Mouse (Mus musculus) frontal cortex, adult (tissue): ENCODE data around the gene Elavl3.
A peak's percentile ranks its signal among the peaks of the same experiment; 100 is the strongest.

Experiments
- ATAC-seq: cut with Nextera tagmentation; 2 replicates; pipeline ENCODE4 v1.9.2; 2017; ENCODE audit warnings: mild to moderate bottlenecking, moderate library complexity, mixed read lengths; ENCODE audit not compliant: low TSS enrichment

Gene Elavl3

GRCm38 (mm10) chr9:22004546-22004945 is 47.3 kb downstream of the Elavl3 start:
- ATAC-seq: no peak

DNA sequence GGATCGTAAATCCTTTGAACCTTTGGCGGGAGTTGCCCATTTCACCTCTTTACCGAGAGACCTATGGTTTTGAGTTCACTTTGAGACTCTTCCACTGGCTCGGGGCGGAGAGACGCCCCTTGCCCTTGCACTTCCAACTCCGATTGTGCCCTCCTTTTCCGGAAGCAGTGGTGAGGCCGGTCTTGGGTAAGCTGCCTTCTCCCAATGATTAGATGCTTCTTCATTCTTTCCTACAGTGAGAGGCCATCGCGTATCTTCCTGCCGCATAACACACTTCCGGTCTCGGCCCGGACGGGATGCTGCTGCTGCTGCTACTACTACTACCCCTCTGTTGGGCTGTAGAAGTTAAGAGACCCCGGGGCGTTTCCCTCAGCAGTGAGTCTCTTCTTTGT is 48.7 kb downstream of the Elavl3 start:
- ATAC-seq: peak; percentile 35

DNA sequence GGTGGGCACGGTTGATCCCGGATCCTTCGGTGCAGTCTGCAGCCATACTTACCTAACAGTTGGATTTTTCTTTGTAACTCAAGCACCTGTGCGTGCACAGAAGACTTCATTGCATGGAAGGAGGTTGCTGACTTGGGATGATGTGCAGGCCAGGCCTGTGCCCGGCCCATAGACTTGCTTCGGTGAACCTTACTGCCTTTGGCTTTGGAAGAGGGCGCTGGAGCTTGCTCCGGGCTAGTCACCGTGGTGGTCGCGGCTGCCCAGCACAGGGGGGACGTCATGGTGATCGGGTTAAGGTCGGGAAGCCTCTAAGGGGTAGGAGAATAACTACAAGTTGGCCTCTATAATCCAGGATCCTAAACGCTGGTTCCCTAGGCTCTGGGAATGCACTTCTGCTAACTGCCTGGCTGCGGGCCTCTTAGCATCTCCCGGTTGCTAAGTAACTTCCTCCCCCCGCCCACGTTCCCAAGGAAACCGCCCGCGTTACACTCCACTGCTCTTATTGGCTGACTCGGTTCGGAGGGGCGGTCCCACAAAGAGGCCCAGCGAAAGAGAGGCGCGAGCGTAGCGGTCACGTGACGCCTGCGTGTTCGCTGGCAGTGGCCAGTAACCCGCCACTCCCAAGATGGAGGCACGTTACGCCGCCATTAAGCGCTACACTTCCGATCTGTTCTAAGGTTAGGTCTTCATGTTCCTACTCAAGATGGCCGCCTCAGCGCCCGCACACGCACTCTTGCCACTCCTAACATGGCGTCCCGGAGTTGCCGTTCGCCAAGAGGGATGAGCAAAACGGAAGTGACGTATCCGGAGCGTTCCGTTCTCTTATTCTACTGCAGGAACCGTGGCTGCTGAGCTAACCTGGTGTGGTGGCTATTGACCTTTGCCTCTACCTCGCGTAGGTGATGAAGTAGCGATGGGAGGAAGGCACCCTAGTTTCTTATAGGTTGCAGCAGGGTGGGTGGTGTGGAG is 49.3 kb downstream of the Elavl3 start, which contains the start of the genes Ccdc151 and Prkcsh:
Ccdc151 (minus strand) TSS at position 441 of the 969 bp plus-strand sequence.
Prkcsh (plus strand) TSS at position 613 of the 969 bp plus-strand sequence.
- ATAC-seq: peak; percentile 93

GRCm38 (mm10) chr9:22001633-22002032 is 50.2 kb downstream of the Elavl3 start:
- no peak for ATAC-seq

GRCm38 (mm10) chr9:22000296-22000695 is 51.5 kb downstream of the Elavl3 start:
- ATAC-seq: no peak

DNA sequence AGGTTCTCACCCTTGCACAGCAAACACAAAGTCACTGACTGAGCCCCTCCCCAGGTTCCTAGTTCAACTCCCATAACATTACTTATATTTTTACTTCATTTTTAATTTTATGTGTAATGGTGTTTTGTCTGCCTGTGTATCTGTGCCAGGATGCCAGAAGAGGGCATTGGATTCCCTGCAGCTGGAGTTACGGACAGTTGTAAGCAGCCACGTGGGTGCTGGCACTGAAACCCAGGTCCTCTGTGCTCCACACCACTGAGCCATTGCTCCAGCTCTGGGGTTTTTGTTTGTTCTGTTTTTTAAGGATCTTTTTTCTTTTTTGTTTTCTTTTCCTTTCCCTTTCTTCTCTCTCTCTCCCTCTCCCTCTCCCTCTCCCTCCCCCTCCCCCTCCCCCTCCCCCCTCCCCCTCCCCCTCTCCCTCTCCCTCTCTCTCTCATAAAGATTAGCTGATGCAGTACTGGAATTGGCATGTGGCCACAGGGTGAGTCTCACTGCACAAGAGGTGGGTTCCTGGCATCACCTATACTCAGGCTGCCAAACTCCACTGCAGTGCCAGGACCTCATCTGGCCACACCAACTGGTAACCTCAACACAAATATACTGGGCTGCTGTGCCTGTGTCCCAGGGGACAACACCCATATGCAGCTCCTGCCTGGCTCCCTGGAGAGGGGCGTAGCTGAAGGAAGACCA is 55.5 kb downstream of the Elavl3 start:
- no peak for ATAC-seq

GRCm38 (mm10) chr9:21992227-21992626 is 59.6 kb downstream of the Elavl3 start:
- ATAC-seq: no peak

DNA sequence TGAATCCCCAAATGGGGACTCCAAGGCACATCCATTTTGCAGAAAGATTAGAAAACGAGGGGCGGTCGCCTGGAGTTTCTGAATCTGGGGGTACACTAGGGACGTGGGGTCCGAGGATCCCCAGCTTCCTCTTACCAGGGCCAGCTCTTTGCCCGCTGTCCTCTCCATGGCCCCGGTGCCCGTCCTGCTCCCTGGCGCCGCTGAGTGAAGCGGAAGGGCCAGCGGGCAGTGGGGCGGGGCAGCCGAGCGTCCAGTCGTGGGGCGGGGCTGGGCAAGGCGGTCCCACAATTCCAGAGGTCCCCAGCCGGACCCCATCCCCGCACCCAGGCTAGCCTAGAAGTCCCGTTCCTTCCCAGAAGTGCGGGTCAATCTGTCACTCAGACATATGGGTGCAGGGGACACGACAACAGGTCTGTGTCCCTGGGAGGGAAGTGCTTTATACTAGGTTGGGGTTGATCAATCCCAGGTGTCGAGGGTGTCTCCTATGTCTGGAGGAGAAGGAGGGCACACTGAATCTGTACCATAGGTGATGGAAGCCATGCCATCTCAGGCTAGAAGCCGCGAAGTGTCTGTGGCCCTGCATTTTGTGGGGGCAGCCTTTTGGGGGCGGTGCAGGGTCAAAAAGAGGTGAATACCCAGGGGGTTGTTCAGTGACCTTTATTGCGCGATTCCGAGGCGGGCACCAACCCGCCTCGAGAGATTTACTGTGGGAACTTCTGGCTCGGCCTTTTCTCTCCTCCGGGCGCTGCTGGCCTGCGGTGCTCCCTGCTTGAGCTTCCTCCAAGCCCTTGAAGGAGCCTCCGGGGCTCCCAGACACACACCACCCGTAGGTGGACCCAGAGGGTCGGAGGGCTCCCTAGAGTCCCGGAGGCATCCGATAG is 62.4 kb downstream of the Elavl3 start, which contains the start of gene Rgl3:
Rgl3 (minus strand) TSS at position 217 of the 881 bp plus-strand sequence.
- ATAC-seq: no peak

DNA sequence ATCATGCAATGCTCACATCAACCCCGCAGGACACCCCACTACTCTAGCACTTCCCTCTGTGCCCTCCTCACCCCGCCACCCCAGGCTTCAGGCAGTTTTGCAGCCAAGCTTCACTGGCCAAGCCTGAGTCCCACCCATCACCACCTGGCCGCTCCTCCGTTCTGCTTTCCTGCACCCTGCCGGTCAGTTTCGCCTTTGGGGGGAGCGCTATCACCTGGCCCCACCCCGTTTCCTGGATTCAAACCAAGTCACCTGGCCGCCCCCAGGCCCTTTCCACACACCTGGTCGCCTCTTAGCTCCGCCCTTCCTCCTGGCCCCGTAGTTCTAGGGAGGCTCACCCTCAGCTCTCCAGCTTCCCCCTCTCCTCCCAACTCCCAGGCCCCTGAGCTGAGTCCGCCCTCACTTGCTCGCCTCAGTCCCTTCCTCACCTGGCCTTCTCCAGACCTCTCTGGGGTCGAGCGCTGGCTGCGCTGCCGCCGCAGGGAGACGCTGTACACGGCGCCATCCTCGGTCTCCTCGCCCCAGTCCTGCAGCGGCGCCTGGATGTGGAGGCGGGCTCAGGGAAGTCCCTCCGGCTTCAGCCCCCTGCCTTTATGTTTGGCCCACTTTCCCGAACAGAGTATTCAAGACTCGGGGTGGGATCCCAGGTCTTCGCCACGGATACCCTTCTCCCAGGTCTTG is 63.3 kb downstream of the Elavl3 start:
- peak; percentile 73 for ATAC-seq

DNA sequence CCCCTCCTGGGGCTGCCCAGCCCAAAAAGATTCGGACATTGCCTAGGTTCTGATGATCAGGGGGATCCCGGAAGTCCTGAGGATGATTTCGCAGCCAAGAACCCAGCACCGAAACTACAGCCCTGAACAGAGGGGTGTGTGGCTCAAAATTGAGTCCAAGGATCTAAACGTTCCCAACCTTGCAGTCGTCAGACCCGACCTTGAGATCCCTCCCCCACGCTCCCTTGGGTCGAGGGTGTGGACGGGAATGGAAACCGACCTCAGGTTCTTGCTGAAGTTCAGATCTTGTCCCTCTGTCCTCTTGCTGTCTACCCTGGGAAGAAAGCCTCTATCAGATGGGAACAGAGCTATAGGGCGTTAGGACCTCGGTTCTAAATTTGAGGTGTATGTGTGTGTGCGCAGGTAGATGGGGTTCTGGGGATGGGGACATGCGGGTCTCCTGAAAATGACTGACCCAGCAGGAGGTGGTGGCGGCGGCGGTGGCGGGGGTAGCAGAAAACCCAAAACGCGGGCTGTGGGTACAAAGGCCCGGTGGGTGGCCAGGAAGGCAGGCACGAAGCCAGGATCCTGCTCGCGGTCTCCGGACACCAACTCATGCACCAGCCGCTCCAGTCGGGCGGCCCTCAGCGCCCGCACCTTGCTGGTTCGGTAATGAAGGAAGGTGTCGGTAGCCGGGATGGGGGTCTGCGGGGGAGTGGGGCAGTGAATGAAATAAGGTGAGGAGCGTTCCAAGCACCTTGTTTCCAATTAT is 64.1 kb downstream of the Elavl3 start:
- no peak for ATAC-seq

GRCm38 (mm10) chr9:21983911-21984310 is 67.9 kb downstream of the Elavl3 start:
- no peak for ATAC-seq

- no peak for ATAC-seq
These were observed 73.3 kb downstream of the Elavl3 start for GRCm38 (mm10) chr9:21978398-21979128.

DNA sequence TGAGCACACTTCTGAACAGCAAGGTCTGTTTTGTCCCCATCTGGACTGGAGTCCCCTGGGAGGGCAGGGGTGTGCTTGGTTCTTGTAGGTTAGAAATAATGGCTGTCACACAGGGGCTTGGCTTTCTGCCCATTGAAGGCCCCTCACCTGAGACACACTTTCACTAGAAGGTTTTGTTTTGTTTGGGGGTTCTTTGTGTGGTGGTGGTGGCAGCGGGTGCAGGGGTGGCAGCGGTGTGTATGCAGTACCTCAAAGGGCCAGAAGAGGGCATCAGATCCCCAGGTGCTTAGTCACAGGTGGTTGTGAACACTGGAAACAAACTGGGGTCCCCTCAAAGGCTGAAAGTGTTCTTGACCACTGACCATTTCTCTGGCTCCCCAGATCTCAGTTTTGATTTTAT is 73.9 kb downstream of the Elavl3 start:
- no peak for ATAC-seq

DNA sequence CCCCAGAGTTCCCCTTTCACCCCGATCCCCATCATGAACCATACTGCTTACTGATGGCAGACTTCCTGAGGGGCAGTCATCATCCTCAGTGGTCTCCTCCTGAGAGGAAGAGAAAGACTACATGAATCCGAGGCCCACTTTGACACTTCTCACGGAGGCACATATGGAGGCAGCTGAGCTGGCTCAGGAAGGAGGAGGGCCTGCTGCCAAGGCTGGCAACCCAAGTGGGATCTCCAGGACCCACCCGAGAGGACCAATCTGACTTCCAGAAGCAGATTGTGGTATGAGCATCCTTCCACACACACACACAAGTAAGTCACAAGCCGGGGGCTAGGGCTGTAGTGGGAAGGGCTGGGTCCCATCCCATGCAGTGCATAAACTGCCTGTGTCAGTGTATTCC is 74.5 kb downstream of the Elavl3 start:
- no peak for ATAC-seq

GRCm38 (mm10) chr9:21976626-21977175 is 75.1 kb downstream of the Elavl3 start:
- ATAC-seq: no peak

GRCm38 (mm10) chr9:21969304-21969703 is 82.5 kb downstream of the Elavl3 start:
- no peak for ATAC-seq

- ATAC-seq: no peak
These were observed 82.9 kb downstream of the Elavl3 start for GRCm38 (mm10) chr9:21968883-21969282.
